Mouse (Mus musculus) MN1 (cell line): Measurements from ENCODE around the gene Olfr220.

Experiments used
- DNase-seq: peaks from one replicate; pipeline ENCODE4 v3.0.0-alpha.2; 2016; ENCODE audit warnings: low spot score

Olfr220 gene

DNA sequence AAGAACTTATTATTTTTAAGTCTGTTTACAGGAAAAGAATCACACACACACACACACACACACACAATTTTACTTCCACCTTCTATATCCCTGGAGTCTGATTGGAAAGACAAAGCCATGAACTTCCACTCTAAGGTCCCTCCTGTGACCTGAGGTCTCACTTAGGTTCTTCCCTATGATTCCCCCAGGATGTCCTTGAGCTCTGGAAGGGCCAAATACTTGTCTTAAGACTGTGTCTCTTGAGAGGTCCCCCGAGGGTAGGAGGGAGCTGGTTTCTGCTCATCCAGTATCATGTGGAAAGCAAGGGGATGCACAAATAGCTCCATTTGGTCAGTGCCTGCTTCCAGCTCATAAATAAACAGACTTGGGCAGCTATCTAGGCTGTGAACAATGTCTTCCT lies at the start of gene Olfr220:
TSS of gene Olfr220 (plus strand) at position 301 of the 400 bp plus-strand sequence.
- no peak for DNase-seq

DNA sequence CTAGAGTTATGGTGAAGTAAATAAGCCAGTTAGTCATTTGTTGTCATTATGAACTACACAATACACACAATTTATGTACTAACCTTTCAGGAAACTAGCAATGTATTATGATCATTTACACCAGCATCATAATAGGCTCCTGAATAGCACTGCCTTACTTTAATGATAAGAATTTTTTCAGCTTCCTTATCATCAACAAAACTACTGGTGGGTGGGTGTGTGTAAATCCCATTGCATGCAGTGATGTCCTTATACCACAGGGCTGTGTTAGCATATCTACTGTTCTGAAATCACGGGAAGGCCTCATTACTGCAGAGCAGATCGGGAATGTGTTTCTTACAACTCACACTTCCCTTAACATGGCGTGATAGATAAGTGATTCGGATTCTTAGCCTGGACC lies 18.9 kb upstream of the Olfr220 start:
- DNase-seq = no peak

DNA sequence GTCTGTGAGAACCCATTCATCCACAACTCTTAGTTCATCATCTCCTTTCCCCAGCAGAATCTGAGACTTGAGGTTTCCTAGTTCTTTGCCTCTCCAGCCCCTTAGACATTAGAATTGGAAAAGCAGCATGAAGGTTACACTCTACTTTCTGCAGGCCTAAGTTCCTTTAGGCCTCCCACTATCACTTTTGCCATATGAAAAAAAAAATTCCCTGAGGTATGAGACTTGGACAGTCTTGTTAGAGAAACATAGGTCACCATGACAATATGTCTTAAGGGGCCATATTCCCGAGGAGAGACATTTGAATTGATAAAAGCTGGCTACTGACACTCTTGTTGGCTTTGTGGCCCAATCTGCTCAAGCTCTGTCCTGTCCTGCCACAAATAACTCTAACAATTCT lies 18.1 kb upstream of the Olfr220 start, which contains the start of gene Olfr414:
TSS of gene Olfr414 (plus strand) at position 301 of the 400 bp plus-strand sequence.
- no peak for DNase-seq

DNA sequence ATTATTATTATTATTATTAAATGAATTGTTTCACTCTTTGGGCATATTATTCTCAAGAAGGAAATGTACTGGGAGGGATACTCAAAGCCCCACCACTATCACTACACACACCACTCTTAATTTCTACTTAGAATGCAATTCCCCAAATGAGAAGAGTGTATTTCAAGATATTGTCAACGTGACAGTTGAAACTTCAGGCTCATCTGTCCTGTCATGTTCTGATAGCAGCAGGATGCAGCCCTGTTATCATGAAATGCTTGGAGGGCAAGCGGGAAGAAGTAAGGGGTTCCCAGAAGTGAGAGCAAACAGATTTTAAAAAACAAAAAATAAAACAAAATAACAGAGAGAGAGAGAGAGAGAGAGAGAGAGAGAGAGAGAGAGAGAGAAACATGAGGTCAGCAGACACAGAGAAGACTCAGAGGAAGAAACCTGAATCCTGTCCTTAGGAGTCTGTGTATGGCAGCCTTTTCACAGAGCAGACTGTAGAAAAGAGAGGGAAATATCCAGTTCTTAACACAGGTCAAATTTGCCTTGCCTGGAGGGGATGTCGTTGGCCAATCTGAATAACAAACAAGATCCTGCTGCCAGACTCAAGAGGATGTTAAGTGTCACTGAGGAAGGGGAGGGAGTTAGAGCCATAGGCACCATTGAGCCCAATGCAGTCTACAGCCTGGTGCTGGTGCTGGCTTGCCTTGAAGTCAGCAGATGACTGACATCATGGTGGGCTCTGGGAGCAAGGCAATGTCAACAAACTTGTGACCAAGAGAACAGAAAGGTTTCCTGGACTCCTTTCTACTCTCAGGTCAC lies 15.5 kb upstream of the Olfr220 start:
- no peak for DNase-seq

DNA sequence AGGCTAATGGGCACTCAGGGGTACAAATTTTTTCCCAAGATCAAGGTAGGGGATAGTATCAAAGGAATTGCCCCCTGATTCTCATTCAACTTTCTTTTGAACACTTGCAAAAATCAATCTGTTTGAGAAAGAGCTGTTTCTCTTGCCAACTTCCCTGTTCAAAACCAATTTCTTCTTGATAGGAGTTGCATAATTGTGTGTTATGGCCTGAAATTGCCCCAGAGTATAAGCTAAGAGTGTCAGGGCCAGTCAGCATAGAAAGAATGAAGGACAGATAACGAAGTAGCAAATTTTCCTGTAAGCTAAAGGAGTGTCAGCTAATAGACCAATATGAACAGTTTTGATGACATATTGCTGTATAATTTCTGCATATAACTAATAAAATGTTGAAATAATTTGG lies 14.5 kb upstream of the Olfr220 start:
- DNase-seq = no peak

DNA sequence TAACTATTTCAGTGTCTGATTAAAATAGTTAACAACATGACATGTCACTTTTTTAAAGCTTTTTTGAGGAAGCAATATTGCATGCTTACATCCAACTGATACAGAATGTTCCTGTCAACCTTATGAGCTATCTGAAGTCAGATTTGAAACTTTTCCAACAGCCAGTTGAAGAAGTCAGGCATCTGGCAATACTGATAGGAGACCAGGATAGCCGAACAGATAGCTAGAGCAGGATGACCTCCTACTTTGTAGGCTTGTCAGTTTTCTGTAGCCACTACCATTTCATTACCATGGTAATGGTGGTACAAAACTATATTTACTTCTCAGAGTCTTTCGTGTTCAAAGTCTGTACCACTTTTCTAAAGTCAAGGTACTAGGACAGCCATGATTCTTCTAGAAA lies 13.5 kb upstream of the Olfr220 start:
- no peak for DNase-seq

DNA sequence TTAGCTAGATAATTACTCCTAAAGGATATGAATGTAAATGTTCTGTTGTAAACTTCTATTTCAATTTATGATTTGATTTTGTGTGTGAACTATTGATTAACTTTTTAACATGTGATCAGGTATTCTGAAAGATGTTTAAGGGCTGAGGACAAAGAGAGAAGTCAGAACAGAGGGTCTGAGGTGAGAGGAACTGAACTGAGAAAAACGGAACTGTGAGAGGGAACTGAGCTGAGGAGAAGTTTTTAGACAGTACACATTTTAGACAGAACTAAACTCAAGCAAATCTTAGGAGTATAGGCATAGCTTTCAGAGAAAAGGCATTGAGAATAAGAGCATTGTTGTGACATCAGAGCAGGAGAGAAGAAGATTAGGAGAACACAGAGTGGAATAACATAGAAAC lies 7.8 kb upstream of the Olfr220 start:
- DNase-seq = no peak

DNA sequence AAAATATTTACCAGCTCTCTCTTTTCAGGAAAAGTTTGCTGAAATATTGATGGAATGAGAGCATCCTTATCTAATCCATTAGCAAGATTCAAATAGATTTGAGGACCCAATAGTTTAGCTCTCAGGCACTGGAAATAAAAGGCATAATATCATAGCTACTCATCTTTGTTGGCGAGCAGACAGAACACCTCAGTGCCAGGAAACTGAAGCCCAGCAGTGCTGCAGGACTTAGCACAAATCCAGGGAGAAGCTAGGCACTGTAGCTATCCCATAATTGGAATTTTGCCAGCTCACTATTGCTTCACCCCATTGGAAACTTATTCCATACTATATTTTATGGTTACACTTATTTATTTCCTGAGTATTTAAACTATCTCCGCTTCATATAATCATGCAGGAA lies 13.2 kb downstream of the Olfr220 start:
- no peak for DNase-seq

DNA sequence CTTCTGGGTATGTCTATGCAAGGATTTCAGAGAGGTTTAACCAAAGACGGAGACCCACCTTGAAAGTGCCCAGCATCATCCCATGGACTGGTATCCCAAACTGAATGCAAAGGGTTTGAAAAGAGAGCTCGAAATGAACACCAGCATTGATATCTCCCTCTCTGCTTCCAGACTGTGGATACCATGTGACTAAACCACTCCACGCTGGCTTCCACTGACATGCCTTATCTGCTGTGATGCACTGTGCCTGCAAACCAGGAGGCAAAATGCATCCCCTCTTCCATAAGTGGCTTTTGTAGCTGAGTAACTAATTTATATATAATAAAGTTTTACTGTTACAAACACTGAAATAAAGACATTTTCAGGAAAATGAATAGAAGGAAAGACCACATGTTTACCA lies 23.5 kb downstream of the Olfr220 start:
- DNase-seq = no peak

DNA sequence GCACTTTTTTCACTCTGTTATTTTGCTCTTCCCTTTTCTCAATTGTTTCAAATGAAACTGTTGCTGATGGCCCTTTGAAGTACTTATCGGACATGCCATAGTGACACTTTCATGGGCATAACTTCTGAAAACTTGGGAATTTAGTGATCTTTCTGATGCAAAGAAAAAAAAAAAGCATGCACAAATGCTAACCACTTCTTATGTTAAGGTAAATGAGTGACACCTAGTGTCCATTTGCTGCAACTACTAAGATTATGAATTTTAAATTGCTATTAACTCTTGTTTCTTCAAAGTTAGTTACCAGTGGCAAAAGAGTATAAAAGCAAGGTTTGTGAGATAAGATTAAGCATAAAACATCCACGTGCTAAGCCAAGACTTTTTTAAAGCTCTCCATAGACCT lies 24.4 kb downstream of the Olfr220 start:
- peak; percentile 15 for DNase-seq

DNA sequence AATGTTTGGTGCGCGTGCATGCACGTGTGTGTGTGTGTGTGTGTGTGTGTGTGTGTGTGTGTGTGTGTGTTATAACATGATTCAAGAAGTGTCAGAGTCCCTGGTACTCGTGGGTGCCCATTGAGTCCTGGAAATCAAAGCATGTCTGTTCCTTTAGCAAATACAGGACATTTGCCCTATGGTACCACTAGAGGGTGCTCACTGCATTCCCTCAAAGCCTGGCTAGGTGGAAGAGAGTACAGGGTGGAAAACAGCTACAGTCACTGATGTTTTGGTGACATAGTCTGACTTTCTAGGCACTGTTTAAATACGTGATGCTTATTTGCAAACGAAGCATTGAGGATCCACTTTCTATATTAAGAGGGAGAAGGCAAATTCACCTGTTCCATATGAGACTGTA lies 27.9 kb downstream of the Olfr220 start:
- no peak for DNase-seq

DNA sequence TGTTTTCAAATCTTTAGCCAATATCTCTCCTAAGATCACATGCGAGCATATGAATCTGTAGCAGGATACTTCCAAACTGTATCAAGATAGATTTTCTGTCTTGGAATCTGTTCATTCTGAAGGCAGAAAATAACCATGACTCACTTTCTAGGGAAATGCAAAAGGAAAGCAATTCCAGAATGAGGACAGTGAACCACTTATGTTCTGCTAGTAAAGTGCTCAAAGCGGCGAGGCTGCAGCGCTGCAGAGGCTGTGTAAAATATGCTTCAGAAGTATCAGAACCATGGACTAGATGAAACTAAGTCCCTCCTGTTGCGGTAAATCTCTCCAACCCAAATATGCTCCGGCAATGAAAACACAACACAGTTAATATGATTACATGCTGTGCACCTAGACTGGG lies 40.7 kb downstream of the Olfr220 start:
- no peak for DNase-seq

DNA sequence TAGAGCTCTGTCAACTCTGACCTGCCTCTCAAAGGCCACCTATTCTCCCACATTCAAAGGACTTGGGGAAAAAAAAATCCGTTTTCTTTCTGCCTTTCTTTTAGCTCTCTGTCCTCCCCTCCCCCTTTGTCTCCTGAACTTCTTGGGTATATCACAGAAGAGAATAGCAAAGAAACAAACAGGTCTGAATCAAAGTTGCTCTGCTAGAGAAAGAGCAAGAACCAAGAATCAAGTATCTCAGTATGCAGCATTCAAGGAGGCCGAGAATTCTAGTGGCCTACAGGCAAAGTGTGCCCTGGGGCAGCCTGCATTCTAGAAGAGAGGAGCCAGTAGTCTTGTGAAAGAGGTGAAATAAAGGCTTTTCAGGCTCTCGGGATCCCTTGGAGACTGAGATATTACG lies 58.2 kb downstream of the Olfr220 start:
- no peak for DNase-seq
